ENCODE assay signal across 9 mouse cellular contexts in genomic region chr2:31653971-31654853, GRCm38 (mm10). TPM values are rescaled to one million over a fixed set of nuclear protein-coding genes. Genes with fewer than 3 reads are reported as not detected.
DNase-seq lines count a peak whose midpoint lies in the region; ATAC-seq and TF ChIP-seq lines count a peak whose summit lies in the region.
"Had no signal": no experiment of that assay in that cellular context is flagged by ENCODE, and none has a peak within 500 bp of the region (broad histone marks: within the 10 kb centered on the region; RNA-seq: fewer than 3 reads in every experiment).

No protein-coding gene starts in this region.

- intact Hi-C loops in heart, postnatal 36 days (cut with DNase I), result no loop called here

- TF ChIP-seq POLR2A in small intestine, adult 2 months (IDR thresholded peaks at IDR 0.05; ENCODE audit: low read depth, low read length), result no peak

- ATAC-seq in forebrain, embryonic 13.5 days, result peak; percentile 79
- ATAC-seq in liver, embryonic 15.5 days (ENCODE audit: insufficient read depth), result no peak
- ATAC-seq: Patski had no signal

- no peaks in the 10 kb centered on the region for H3K36me3 ChIP-seq in heart, embryonic 10.5 days
- no peaks in the 10 kb centered on the region for H3K36me3 ChIP-seq in forebrain, embryonic 13.5 days (ENCODE audit: poor library complexity, severe bottlenecking)
- no peaks in the 10 kb centered on the region for H3K36me3 ChIP-seq in liver, embryonic 15.5 days (replicated peaks)
- no peaks in the 10 kb centered on the region for H3K36me3 ChIP-seq in small intestine, adult 2 months (ENCODE audit: control insufficient read depth, insufficient read depth, low read length)

- 0 out of 2 replicates have a peak, but pooled peaks cover 2% of the 10 kb centered on the region for H3K9me3 ChIP-seq in heart, embryonic 10.5 days
- H3K9me3 ChIP-seq in forebrain, embryonic 13.5 days (replicated peaks), result no peaks in the 10 kb centered on the region; the same call in 1 of the 2 replicates
- H3K9me3 ChIP-seq in liver, embryonic 15.5 days (replicated peaks), result no peaks in the 10 kb centered on the region

- H3K4me1 ChIP-seq in heart, embryonic 10.5 days, result peaks cover 18% of the 10 kb centered on the region
- peaks cover 17% of the 10 kb centered on the region for H3K4me1 ChIP-seq in forebrain, embryonic 13.5 days
- peaks cover 9% of the 10 kb centered on the region for H3K4me1 ChIP-seq in liver, embryonic 15.5 days (replicated peaks)
- peaks cover 7% of the 10 kb centered on the region for H3K4me1 ChIP-seq in small intestine, adult 2 months (ENCODE audit: control insufficient read depth, insufficient read depth, insufficient read length, low read length)

- peak overlapping the region; percentile 23 for H3K9ac ChIP-seq in forebrain, embryonic 13.5 days
- no peak overlapping the region for H3K9ac ChIP-seq in liver, embryonic 15.5 days

- peak overlapping the region; percentile 64 for H3K27ac ChIP-seq in heart, embryonic 10.5 days
- no peak overlapping the region for H3K27ac ChIP-seq in forebrain, embryonic 13.5 days
- no peak overlapping the region for H3K27ac ChIP-seq in liver, embryonic 15.5 days (replicated peaks)
- no peak overlapping the region for H3K27ac ChIP-seq in small intestine, adult 2 months (ENCODE audit: insufficient read depth, low read depth, low read length)

- no peak for TF ChIP-seq CTCF in small intestine, adult 2 months (IDR thresholded peaks at IDR 0.05; ENCODE audit: extremely low read depth, insufficient read length, insufficient replicate concordance, low read depth, low read length)

- DNase-seq in heart, embryonic 10.5 days (ENCODE audit: low spot score), result no peak
- no peak for DNase-seq in heart, postnatal 36 days
- peak; percentile 25 to 36 for DNase-seq in adrenal gland, postnatal 36 days
- DNase-seq in layer of hippocampus, adult 11-12 months (ENCODE audit: low spot score), result peak; percentile 60
- DNase-seq in urinary bladder, postnatal 36 days (ENCODE audit: low spot score in 2 of 2), result no peak

- H3K4me2 ChIP-seq in forebrain, embryonic 13.5 days, result peak overlapping the region; percentile 96
- peak overlapping the region; percentile 69 for H3K4me2 ChIP-seq in liver, embryonic 15.5 days

- WGBS in heart, embryonic 10.5 days, result 3% methylated on average over 109 of the region's 109 CpGs
- under 1% methylated on average over 91 of the region's 109 CpGs for WGBS in forebrain, embryonic 13.5 days
- WGBS in liver, embryonic 15.5 days (ENCODE audit: insufficient replicate concordance), result under 1% methylated on average over 104 of the region's 109 CpGs
- 1% methylated on average over 104 of the region's 109 CpGs for WGBS in small intestine, adult 2 months

- peaks cover 99% of the 10 kb centered on the region for H3K27me3 ChIP-seq in heart, embryonic 10.5 days (ENCODE audit: insufficient read depth, poor library complexity, severe bottlenecking)
- H3K27me3 ChIP-seq in forebrain, embryonic 13.5 days, result peaks cover 95% of the 10 kb centered on the region
- peaks cover 94% of the 10 kb centered on the region for H3K27me3 ChIP-seq in liver, embryonic 15.5 days
- H3K27me3 ChIP-seq in small intestine, adult 2 months (ENCODE audit: control insufficient read depth, insufficient read depth, low read length), result peaks cover 29% of the 10 kb centered on the region

- H3K4me3 ChIP-seq in heart, embryonic 10.5 days, result peak overlapping the region; percentile 80
- H3K4me3 ChIP-seq in forebrain, embryonic 13.5 days, result peak overlapping the region; percentile 54
- peak overlapping the region; percentile 45 for H3K4me3 ChIP-seq in liver, embryonic 15.5 days (replicated peaks)
- H3K4me3 ChIP-seq in small intestine, adult 2 months (ENCODE audit: low read depth, low read length), result peak overlapping the region; percentile 62

RNA-seq across cellular contexts. Expression of gene Prdm12, which starts 14.4 kb away (rescaled TPM):
- not detected in 2 replicates for polyA plus RNA-seq in heart, embryonic 10.5 days (2016; fragmentation: Nextera tagmentation; extraction: Ambion mirVana)
- not detected for total RNA-seq in heart, postnatal 36 days (2021)
- total RNA-seq in adrenal gland, postnatal 36 days (2021), result not detected
- polyA plus RNA-seq in forebrain, embryonic 13.5 days (2015; fragmentation: Nextera tagmentation; extraction: Ambion mirVana), result 1.3 and 2.1 TPM in 2 replicates
- not detected in 2 replicates for polyA plus RNA-seq in liver, embryonic 15.5 days (2015; fragmentation: Nextera tagmentation; extraction: Ambion mirVana)
- polyA plus RNA-seq in small intestine, adult 2 months (2012; rRNA removed), result 0.04 TPM in 1 of 2 replicates, not detected in the other
- polyA plus RNA-seq: Patski had no signal

RNA-seq across cellular contexts. Expression of gene Exosc2, which starts 16.3 kb away (rescaled TPM):
- polyA plus RNA-seq in heart, embryonic 10.5 days (2016; fragmentation: Nextera tagmentation; extraction: Ambion mirVana), result 63.0 and 76.3 TPM in 2 replicates
- 10 to 100 TPM in 1 of 2 experiments, 1 to 10 TPM in 1; 9.4 to 10.7 TPM for total RNA-seq in heart, postnatal 36 days (2021)
- 10 to 100 TPM; 24.7 to 29.5 TPM for total RNA-seq in adrenal gland, postnatal 36 days (2021)
- polyA plus RNA-seq in forebrain, embryonic 13.5 days (2015; fragmentation: Nextera tagmentation; extraction: Ambion mirVana), result 53.2 and 59.2 TPM in 2 replicates
- 29.0 and 32.0 TPM in 2 replicates for polyA plus RNA-seq in liver, embryonic 15.5 days (2015; fragmentation: Nextera tagmentation; extraction: Ambion mirVana)
- 2.5 and 4.0 TPM in 2 replicates for polyA plus RNA-seq in small intestine, adult 2 months (2012; rRNA removed)

RNA-seq across cellular contexts. Expression of gene Abl1, which starts 34.0 kb away (rescaled TPM):
- polyA plus RNA-seq in heart, embryonic 10.5 days (2016; fragmentation: Nextera tagmentation; extraction: Ambion mirVana), result 40.5 and 43.1 TPM in 2 replicates
- total RNA-seq in heart, postnatal 36 days (2021), result 10 to 100 TPM; 31.8 to 32.8 TPM
- total RNA-seq in adrenal gland, postnatal 36 days (2021), result 10 to 100 TPM; 61.8 to 69.2 TPM
- polyA plus RNA-seq in forebrain, embryonic 13.5 days (2015; fragmentation: Nextera tagmentation; extraction: Ambion mirVana), result 25.8 and 30.6 TPM in 2 replicates
- polyA plus RNA-seq in liver, embryonic 15.5 days (2015; fragmentation: Nextera tagmentation; extraction: Ambion mirVana), result 5.9 and 7.5 TPM in 2 replicates
- 28.0 and 55.5 TPM in 2 replicates for polyA plus RNA-seq in small intestine, adult 2 months (2012; rRNA removed)

Comparison
In these comparisons a context has a peak if more than half of its experiments do, and no peak if none do; other contexts are left out.
1. DNase-seq: peak in adrenal gland, postnatal 36 days (2 of 2) and layer of hippocampus, adult 11-12 months (single experiment); none in heart, embryonic 10.5 days (single experiment), heart, postnatal 36 days (0 of 2) and urinary bladder, postnatal 36 days (0 of 2).
2. Peak in every context shown above with its lines, with median percentiles within 50 percentile points of each other: H3K4me3 ChIP-seq.